Mouse (Mus musculus) liver, embryonic 11.5 days (tissue): ENCODE measurements around the gene Foxp1. TPM values are rescaled to one million over a fixed set of nuclear protein-coding genes. Genes with fewer than 3 reads are reported as not detected.
A peak's percentile ranks its signal among the peaks of the same experiment; 100 is the strongest.

Experiments
- ATAC-seq: fragments of 200-750 bp; cut with Nextera tagmentation; replicated peaks from 2 replicates; pipeline ENCODE4 v1.8.0; 2017; ENCODE audit warnings: moderate number of reproducible peaks, mild to moderate bottlenecking, moderate TSS enrichment, moderate library complexity; ENCODE audit not compliant: low FRiP score
- DNase-seq: peaks from one replicate; pipeline ENCODE4 v3.0.0-alpha.2; 2017; ENCODE audit warnings: low spot score
- H3K27ac ChIP-seq: fragments of 300-500 bp; sonication (generic); 2 replicates; pipeline ENCODE4 v1.5.1; 2014; ENCODE audit warnings: mild to moderate bottlenecking, low read depth, low read length, control low read depth
- H3K27me3 ChIP-seq: fragments of 300-500 bp; sonication (generic); replicated peaks from 2 replicates; pipeline ENCODE4 v1.6.1; 2014; ENCODE audit warnings: low read length, mixed read lengths; ENCODE audit not compliant: control insufficient read depth, insufficient read depth
- H3K36me3 ChIP-seq: fragments of 300-500 bp; sonication (generic); 2 replicates; pipeline ENCODE4 v1.6.1; 2014; ENCODE audit warnings: mild to moderate bottlenecking, low read length, moderate library complexity, mixed read lengths; ENCODE audit not compliant: control insufficient read depth, insufficient read depth
- H3K4me1 ChIP-seq: fragments of 300-500 bp; sonication (generic); replicated peaks from 2 replicates; pipeline ENCODE4 v1.6.1; 2014; ENCODE audit warnings: low read length, mixed read lengths; ENCODE audit not compliant: control insufficient read depth, insufficient read depth
- H3K4me2 ChIP-seq: fragments of 300-500 bp; sonication (generic); 2 replicates; pipeline ENCODE4 v1.6.1; 2014; ENCODE audit warnings: mild to moderate bottlenecking, control low read depth, moderate library complexity
- H3K4me3 ChIP-seq: fragments of 300-500 bp; sonication (generic); 2 replicates; pipeline ENCODE4 v1.5.1; 2014; ENCODE audit warnings: low read depth, low read length, control low read depth
- H3K9ac ChIP-seq: fragments of 300-500 bp; sonication (generic); 2 replicates; pipeline ENCODE4 v1.6.1; 2014; ENCODE audit warnings: low read depth, low read length, control low read depth
- H3K9me3 ChIP-seq: fragments of 300-500 bp; sonication (generic); 2 replicates; pipeline ENCODE4 v1.6.1; 2016; ENCODE audit warnings: low read length, inconsistent platforms, mixed read lengths; ENCODE audit not compliant: control insufficient read depth
- WGBS: fragments of 180-500 bp; shearing (Covaris S2); extraction: QIAGEN DNeasy Blood & Tissue Kit; methylation state at CpG from one replicate; pipeline ENCODE4 v1.1.7; 2014; 5-methylcytosine and 5-hydroxymethylcytosine counted together
- polyA plus RNA-seq: library from polyadenylated mRNA; unstranded; fragments of >200 nt; fragmentation: Nextera tagmentation; extraction: Ambion mirVana; gene quantifications from 2 replicates; pipeline ENCODE4 v1.2.1, GENCODE M21; 2014

Gene Foxp1
- polyA plus RNA-seq, 1 experiment from 2014 or later = 62.1 TPM

- ATAC-seq = no peak
- Histone ChIP-seq H3K4me2 (no peak overlapping the region), H3K27ac (no peak overlapping the region; the same call in 1 of the 2 replicates), H3K36me3 (no peaks in the 10 kb centered on the region), H3K27me3 (no peaks in the 10 kb centered on the region), H3K9ac (no peak overlapping the region), H3K4me1 (no peaks in the 10 kb centered on the region), H3K4me3 (no peak overlapping the region), H3K9me3 (no peaks in the 10 kb centered on the region)
- WGBS = 85% methylated on average over 4 of the region's 4 CpGs
- no peak for DNase-seq
Observed at GRCm38 (mm10) chr6:99057113-99057553, 465.4 kb downstream of the Foxp1 start.

GRCm38 (mm10) chr6:99056379-99056778 is 466.1 kb downstream of the Foxp1 start:
- ATAC-seq (no peak), DNase-seq (no peak)
- 49% methylated on average over 2 of the region's 2 CpGs for WGBS
- Histone ChIP-seq H3K4me1 (no peaks in the 10 kb centered on the region), H3K27ac (peak overlapping the region; percentile 19; the same call in 1 of the 2 replicates), H3K36me3 (no peaks in the 10 kb centered on the region), H3K4me3 (no peak overlapping the region), H3K27me3 (no peaks in the 10 kb centered on the region), H3K4me2 (no peak overlapping the region), H3K9me3 (no peaks in the 10 kb centered on the region), H3K9ac (no peak overlapping the region)

GRCm38 (mm10) chr6:99053998-99054397 is 468.5 kb downstream of the Foxp1 start:
- H3K27ac ChIP-seq = no peak overlapping the region
- no peak for DNase-seq
- H3K27me3 ChIP-seq = no peaks in the 10 kb centered on the region
- 85% methylated on average over 2 of the region's 2 CpGs for WGBS
- ATAC-seq = no peak
- H3K36me3 ChIP-seq = no peaks in the 10 kb centered on the region
- no peaks in the 10 kb centered on the region for H3K9me3 ChIP-seq
- H3K4me3 ChIP-seq = no peak overlapping the region
- H3K9ac ChIP-seq = no peak overlapping the region
- H3K4me2 ChIP-seq = no peak overlapping the region
- H3K4me1 ChIP-seq = no peaks in the 10 kb centered on the region

- no peak overlapping the region for H3K4me3 ChIP-seq
- DNase-seq (no peak), ATAC-seq (no peak)
Observed at GRCm38 (mm10) chr6:99053111-99053510, 469.4 kb downstream of the Foxp1 start.

GRCm38 (mm10) chr6:99051724-99052123 is 470.8 kb downstream of the Foxp1 start:
- no peaks in the 10 kb centered on the region for H3K9me3 ChIP-seq
- H3K27me3 ChIP-seq = no peaks in the 10 kb centered on the region
- H3K36me3 ChIP-seq = no peaks in the 10 kb centered on the region
- H3K4me3 ChIP-seq = no peak overlapping the region
- no peak overlapping the region for H3K4me2 ChIP-seq
- no peak overlapping the region for H3K27ac ChIP-seq
- no peaks in the 10 kb centered on the region for H3K4me1 ChIP-seq
- no peak for ATAC-seq
- H3K9ac ChIP-seq = no peak overlapping the region
- no peak for DNase-seq

More at GRCm38 (mm10) chr6:99053111-99053510, 469.4 kb downstream of the Foxp1 start:
- H3K4me2 ChIP-seq = no peak overlapping the region
- H3K36me3 ChIP-seq = no peaks in the 10 kb centered on the region
- no peaks in the 10 kb centered on the region for H3K9me3 ChIP-seq
- no peaks in the 10 kb centered on the region for H3K4me1 ChIP-seq
- no peak overlapping the region for H3K27ac ChIP-seq
- no peak overlapping the region for H3K9ac ChIP-seq
- H3K27me3 ChIP-seq = no peaks in the 10 kb centered on the region
- WGBS = 83% methylated on average over 7 of the region's 7 CpGs

- Histone ChIP-seq H3K27me3 (no peaks in the 10 kb centered on the region), H3K27ac (no peak overlapping the region), H3K9ac (no peak overlapping the region), H3K36me3 (no peaks in the 10 kb centered on the region), H3K4me3 (no peak overlapping the region), H3K4me2 (no peak overlapping the region), H3K9me3 (no peaks in the 10 kb centered on the region), H3K4me1 (no peaks in the 10 kb centered on the region)
- WGBS = 72% methylated on average over 3 of the region's 3 CpGs
- ATAC-seq (no peak), DNase-seq (no peak)
Observed at GRCm38 (mm10) chr6:99050288-99051006, 472.1 kb downstream of the Foxp1 start.

- 77% methylated on average over 5 of the region's 5 CpGs for WGBS
Observed at GRCm38 (mm10) chr6:99047322-99047721, 475.2 kb downstream of the Foxp1 start.

GRCm38 (mm10) chr6:99045845-99046788 is 476.4 kb downstream of the Foxp1 start:
- H3K9me3 ChIP-seq = no peaks in the 10 kb centered on the region
- WGBS = 70% methylated on average over 5 of the region's 5 CpGs
- no peak for ATAC-seq
- no peak for DNase-seq
- H3K36me3 ChIP-seq = no peaks in the 10 kb centered on the region
- H3K4me3 ChIP-seq = no peak overlapping the region
- no peaks in the 10 kb centered on the region for H3K27me3 ChIP-seq
- H3K4me2 ChIP-seq = no peak overlapping the region
- H3K4me1 ChIP-seq = no peaks in the 10 kb centered on the region
- H3K9ac ChIP-seq = no peak overlapping the region
- H3K27ac ChIP-seq = no peak overlapping the region

More at GRCm38 (mm10) chr6:99047322-99047721, 475.2 kb downstream of the Foxp1 start:
- H3K4me1 ChIP-seq = no peaks in the 10 kb centered on the region
- H3K27me3 ChIP-seq = no peaks in the 10 kb centered on the region
- ATAC-seq (no peak), DNase-seq (no peak)
- no peak overlapping the region for H3K9ac ChIP-seq
- no peak overlapping the region for H3K27ac ChIP-seq
- no peaks in the 10 kb centered on the region for H3K9me3 ChIP-seq
- H3K4me2 ChIP-seq = no peak overlapping the region
- no peaks in the 10 kb centered on the region for H3K36me3 ChIP-seq
- no peak overlapping the region for H3K4me3 ChIP-seq
